Mouse (Mus musculus) testis, adult 2 months (tissue): ENCODE measurements around the gene Banp.

Source experiments
- CTCF ChIP-seq: fragments of 200-500 bp; IDR thresholded peaks from 2 replicates; pipeline ENCODE4 v1.5.1; 2012; ENCODE audit warnings: low read depth, mild to moderate bottlenecking, inconsistent platforms, low read length, moderate library complexity; ENCODE audit not compliant: control insufficient read depth, insufficient read depth, insufficient replicate concordance
- POLR2A ChIP-seq: fragments of 200-500 bp; IDR thresholded peaks from 2 replicates; pipeline ENCODE4 v1.6.1; 2012; ENCODE audit warnings: low read depth, mild to moderate bottlenecking, inconsistent platforms, low read length, moderate library complexity; ENCODE audit not compliant: control insufficient read depth

GRCm38 (mm10) chr8:121908378-121909147, 41.0 kb upstream of the Banp start:
- TF ChIP-seq CTCF (no peak), POLR2A (no peak)
